Mouse (Mus musculus): ENCODE measurements around the gene Ran. TPM values are rescaled to one million over a fixed set of nuclear protein-coding genes. Genes with fewer than 3 reads are reported as not detected.

The Ran gene
- polyA plus RNA-seq, 1 experiment from 2014 or later, result 426 TPM

GRCm38 (mm10) chr5:129037739-129038138 is 17.9 kb downstream of the Ran start:
- H3K4me1 ChIP-seq (replicated peaks), result no peaks in the 10 kb centered on the region
- H3K9ac ChIP-seq, result no peak overlapping the region
- H3K9me3 ChIP-seq (replicated peaks), result peaks cover 4% of the 10 kb centered on the region; the same call in 1 of the 2 replicates
- no peak overlapping the region for H3K4me3 ChIP-seq
- ATAC-seq (ENCODE audit: insufficient number of reproducible peaks, low FRiP score), result no peak
- no peak overlapping the region for H3K27ac ChIP-seq (ENCODE audit: poor library complexity, severe bottlenecking)
- H3K36me3 ChIP-seq, result no peaks in the 10 kb centered on the region
- H3K27me3 ChIP-seq (replicated peaks), result no peaks in the 10 kb centered on the region
- 80% methylated on average over 7 of the region's 7 CpGs for WGBS
- no peak overlapping the region for H3K4me2 ChIP-seq

GRCm38 (mm10) chr5:129045641-129046580 is 26.0 kb downstream of the Ran start:
- no peak overlapping the region for H3K4me2 ChIP-seq
- no peak overlapping the region for H3K9ac ChIP-seq
- H3K36me3 ChIP-seq, result no peaks in the 10 kb centered on the region
- no peaks in the 10 kb centered on the region for H3K9me3 ChIP-seq (replicated peaks)
- H3K4me3 ChIP-seq, result no peak overlapping the region
- H3K27me3 ChIP-seq (replicated peaks), result no peaks in the 10 kb centered on the region
- ATAC-seq (ENCODE audit: insufficient number of reproducible peaks, low FRiP score), result no peak
- WGBS, result 58% methylated on average over 26 of the region's 26 CpGs
- H3K27ac ChIP-seq (ENCODE audit: poor library complexity, severe bottlenecking), result no peak overlapping the region
- H3K4me1 ChIP-seq (replicated peaks), result no peaks in the 10 kb centered on the region

GRCm38 (mm10) chr5:129049372-129049771 is 29.5 kb downstream of the Ran start:
- no peaks in the 10 kb centered on the region for H3K4me1 ChIP-seq (replicated peaks)
- H3K9me3 ChIP-seq (replicated peaks), result no peaks in the 10 kb centered on the region
- no peak overlapping the region for H3K4me2 ChIP-seq
- no peak overlapping the region for H3K9ac ChIP-seq
- H3K27ac ChIP-seq (ENCODE audit: poor library complexity, severe bottlenecking), result no peak overlapping the region
- 74% methylated on average over 9 of the region's 9 CpGs for WGBS
- H3K4me3 ChIP-seq, result no peak overlapping the region
- no peak for ATAC-seq (ENCODE audit: insufficient number of reproducible peaks, low FRiP score)
- peaks cover 4% of the 10 kb centered on the region; the same call in 1 of the 2 replicates for H3K27me3 ChIP-seq (replicated peaks)
- no peaks in the 10 kb centered on the region for H3K36me3 ChIP-seq

GRCm38 (mm10) chr5:129051910-129052309 is 32.0 kb downstream of the Ran start:
- ATAC-seq (ENCODE audit: insufficient number of reproducible peaks, low FRiP score), result no peak
- Histone ChIP-seq H3K27ac (ENCODE audit: poor library complexity, severe bottlenecking) (no peak overlapping the region), H3K27me3 (replicated peaks) (peaks cover 4% of the 10 kb centered on the region; the same call in 1 of the 2 replicates), H3K4me3 (no peak overlapping the region), H3K4me2 (no peak overlapping the region), H3K4me1 (replicated peaks) (no peaks in the 10 kb centered on the region), H3K36me3 (no peaks in the 10 kb centered on the region), H3K9me3 (replicated peaks) (no peaks in the 10 kb centered on the region), H3K9ac (no peak overlapping the region)
- WGBS, result 75% methylated on average over 3 of the region's 3 CpGs

GRCm38 (mm10) chr5:129052636-129053355 is 32.9 kb downstream of the Ran start:
- H3K27ac ChIP-seq (ENCODE audit: poor library complexity, severe bottlenecking), result no peak overlapping the region
- no peak for ATAC-seq (ENCODE audit: insufficient number of reproducible peaks, low FRiP score)
- H3K36me3 ChIP-seq, result no peaks in the 10 kb centered on the region
- no peak overlapping the region for H3K4me3 ChIP-seq
- WGBS, result 42% methylated on average over 20 of the region's 20 CpGs
- peaks cover 4% of the 10 kb centered on the region; the same call in 1 of the 2 replicates for H3K27me3 ChIP-seq (replicated peaks)
- H3K9me3 ChIP-seq (replicated peaks), result no peaks in the 10 kb centered on the region
- no peak overlapping the region for H3K4me2 ChIP-seq
- no peak overlapping the region for H3K9ac ChIP-seq
- H3K4me1 ChIP-seq (replicated peaks), result no peaks in the 10 kb centered on the region

DNA sequence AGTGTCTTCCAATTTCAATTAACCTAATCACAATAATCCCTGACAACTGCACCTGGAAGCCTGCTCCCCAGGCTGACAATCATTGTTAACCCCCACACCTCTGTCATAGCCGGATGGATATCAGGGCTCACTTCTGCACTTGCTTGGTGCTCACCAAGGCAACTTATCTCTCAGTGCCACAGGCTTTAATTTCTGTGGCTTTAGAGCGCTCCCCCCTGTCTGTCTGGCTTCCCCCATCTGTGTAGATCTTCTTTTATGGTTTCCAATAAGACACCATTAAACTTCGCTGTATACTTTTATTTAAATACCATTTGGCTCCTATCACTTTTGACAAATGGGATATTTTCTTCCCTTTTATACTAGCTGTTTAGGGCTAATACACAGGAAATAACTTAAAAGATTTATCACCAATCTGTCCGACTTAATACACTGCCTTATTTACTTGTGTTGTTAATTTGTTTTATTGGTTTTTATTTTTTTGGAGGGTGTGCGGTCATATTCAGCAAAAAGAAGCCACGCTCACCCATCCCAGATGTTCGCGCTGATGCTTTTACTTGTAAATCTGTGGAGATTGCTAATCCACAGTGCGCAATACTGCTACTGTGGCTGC is 34.9 kb downstream of the Ran start:
- Histone ChIP-seq H3K9me3 (replicated peaks) (peaks cover 3% of the 10 kb centered on the region; the same call in 1 of the 2 replicates), H3K4me1 (replicated peaks) (no peaks in the 10 kb centered on the region), H3K9ac (no peak overlapping the region), H3K36me3 (no peaks in the 10 kb centered on the region), H3K4me2 (no peak overlapping the region), H3K4me3 (no peak overlapping the region), H3K27me3 (replicated peaks) (peaks cover 4% of the 10 kb centered on the region; the same call in 1 of the 2 replicates), H3K27ac (ENCODE audit: poor library complexity, severe bottlenecking) (no peak overlapping the region)
- ATAC-seq (ENCODE audit: insufficient number of reproducible peaks, low FRiP score), result no peak
- 78% methylated on average over 9 of the region's 9 CpGs for WGBS

- no peak overlapping the region for H3K4me2 ChIP-seq
- peaks cover 26% of the 10 kb centered on the region for H3K27me3 ChIP-seq (replicated peaks)
- no peak overlapping the region for H3K9ac ChIP-seq
- H3K4me3 ChIP-seq, result no peak overlapping the region
- H3K9me3 ChIP-seq (replicated peaks), result peaks cover 3% of the 10 kb centered on the region; the same call in 1 of the 2 replicates
- H3K27ac ChIP-seq (ENCODE audit: poor library complexity, severe bottlenecking), result no peak overlapping the region
- H3K4me1 ChIP-seq (replicated peaks), result peaks cover 5% of the 10 kb centered on the region; the same call in 1 of the 2 replicates
- H3K36me3 ChIP-seq, result no peaks in the 10 kb centered on the region
- ATAC-seq (ENCODE audit: insufficient number of reproducible peaks, low FRiP score), result no peak
- 80% methylated on average over 3 of the region's 3 CpGs for WGBS
Observed at GRCm38 (mm10) chr5:129059116-129059515, 39.2 kb downstream of the Ran start.

DNA sequence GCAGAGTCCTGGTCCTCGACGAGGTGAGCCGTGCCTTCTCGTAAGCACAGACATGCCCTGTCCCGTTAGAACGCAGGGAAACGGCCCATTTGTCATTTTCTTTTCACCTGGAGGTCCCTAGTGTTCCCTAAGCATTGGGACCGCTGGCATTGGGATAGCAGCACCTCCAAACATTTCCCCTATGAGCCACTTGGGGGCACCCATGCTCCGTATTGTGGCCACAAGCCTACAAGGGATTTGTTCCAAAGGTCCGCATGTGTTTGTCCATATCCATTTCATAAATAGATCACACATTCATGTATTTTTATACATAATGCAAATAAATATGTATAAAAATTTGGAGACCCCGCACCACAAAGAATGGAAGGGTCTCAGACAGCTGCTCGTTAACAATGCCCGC is 41.7 kb downstream of the Ran start:
- Histone ChIP-seq H3K4me1 (replicated peaks) (peaks cover 5% of the 10 kb centered on the region; the same call in 1 of the 2 replicates), H3K4me2 (no peak overlapping the region), H3K27me3 (replicated peaks) (peaks cover 31% of the 10 kb centered on the region), H3K9ac (no peak overlapping the region), H3K9me3 (replicated peaks) (peaks cover 3% of the 10 kb centered on the region; the same call in 1 of the 2 replicates), H3K27ac (ENCODE audit: poor library complexity, severe bottlenecking) (no peak overlapping the region), H3K4me3 (no peak overlapping the region), H3K36me3 (no peaks in the 10 kb centered on the region)
- ATAC-seq (ENCODE audit: insufficient number of reproducible peaks, low FRiP score), result no peak
- WGBS, result 21% methylated on average over 13 of the region's 13 CpGs

DNA sequence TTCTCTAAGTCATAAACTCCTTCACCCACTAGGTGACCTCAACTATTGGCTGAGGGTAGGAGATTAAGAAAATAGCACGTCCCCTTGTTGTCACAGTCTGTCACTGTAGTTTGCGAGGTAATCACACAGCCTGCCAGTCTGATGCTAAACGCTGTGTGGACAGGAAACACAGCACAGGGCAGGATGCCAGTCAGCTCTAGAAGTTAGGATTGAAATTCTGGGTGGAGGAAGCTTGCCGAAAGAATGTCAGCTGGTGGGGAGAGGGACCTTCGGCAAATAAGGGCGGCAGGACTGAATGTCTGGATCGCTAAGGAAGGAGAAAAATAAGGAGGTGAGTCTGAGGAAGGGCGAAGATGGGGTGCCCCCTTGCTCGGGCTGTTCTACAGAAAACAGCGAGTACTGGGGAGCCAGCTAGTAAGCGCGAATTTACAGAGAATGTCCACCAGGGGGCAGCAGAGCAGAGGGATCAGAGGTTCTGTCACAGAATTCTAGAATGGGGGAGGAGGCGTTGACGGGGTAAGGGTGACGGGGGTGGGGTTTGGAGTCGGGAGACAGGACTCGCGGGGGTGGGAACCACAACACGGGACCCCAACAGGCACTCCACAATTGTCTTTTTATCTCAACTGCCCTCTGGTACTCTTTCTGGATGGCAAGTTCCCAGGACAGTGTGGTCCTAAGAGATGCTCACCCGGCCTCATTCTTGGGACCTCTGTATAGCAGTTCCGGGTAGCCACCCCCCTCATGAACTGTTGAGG is 43.3 kb downstream of the Ran start:
- ATAC-seq (ENCODE audit: insufficient number of reproducible peaks, low FRiP score), result peak; percentile 39; the same call in 1 of the 2 replicates
- peaks cover 3% of the 10 kb centered on the region; the same call in 1 of the 2 replicates for H3K9me3 ChIP-seq (replicated peaks)
- H3K4me3 ChIP-seq, result peak overlapping the region; percentile 10; the same call in 1 of the 2 replicates
- peak overlapping the region; percentile 51 for H3K4me2 ChIP-seq
- peaks cover 31% of the 10 kb centered on the region for H3K27me3 ChIP-seq (replicated peaks)
- no peak overlapping the region for H3K27ac ChIP-seq (ENCODE audit: poor library complexity, severe bottlenecking)
- WGBS, result 12% methylated on average over 21 of the region's 21 CpGs
- H3K9ac ChIP-seq, result 0 out of 2 replicates have a peak overlapping the region, but pooled peaks have one; percentile 14
- peaks cover 5% of the 10 kb centered on the region; the same call in 1 of the 2 replicates for H3K4me1 ChIP-seq (replicated peaks)
- H3K36me3 ChIP-seq, result no peaks in the 10 kb centered on the region

GRCm38 (mm10) chr5:129063792-129064087 is 43.9 kb downstream of the Ran start:
- H3K4me1 ChIP-seq (replicated peaks), result peaks cover 5% of the 10 kb centered on the region; the same call in 1 of the 2 replicates
- no peak overlapping the region for H3K27ac ChIP-seq (ENCODE audit: poor library complexity, severe bottlenecking)
- H3K4me3 ChIP-seq, result peak overlapping the region; percentile 10; the same call in 1 of the 2 replicates
- no peak for ATAC-seq (ENCODE audit: insufficient number of reproducible peaks, low FRiP score)
- H3K4me2 ChIP-seq, result peak overlapping the region; percentile 51
- H3K9ac ChIP-seq, result 0 out of 2 replicates have a peak overlapping the region, but pooled peaks have one; percentile 14
- H3K36me3 ChIP-seq, result no peaks in the 10 kb centered on the region
- H3K27me3 ChIP-seq (replicated peaks), result peaks cover 31% of the 10 kb centered on the region
- H3K9me3 ChIP-seq (replicated peaks), result peaks cover 3% of the 10 kb centered on the region; the same call in 1 of the 2 replicates
- 35% methylated on average over 8 of the region's 8 CpGs for WGBS

All from heart, embryonic 12.5 days (tissue).